Mouse (Mus musculus): ENCODE measurements around the gene Zfp874a.
"Not testable (repeated sequence)": the region's sequence is repeated elsewhere in the genome, so short reads cannot be mapped to it uniquely, and the experiment has no call there.

The Zfp874a gene

DNA sequence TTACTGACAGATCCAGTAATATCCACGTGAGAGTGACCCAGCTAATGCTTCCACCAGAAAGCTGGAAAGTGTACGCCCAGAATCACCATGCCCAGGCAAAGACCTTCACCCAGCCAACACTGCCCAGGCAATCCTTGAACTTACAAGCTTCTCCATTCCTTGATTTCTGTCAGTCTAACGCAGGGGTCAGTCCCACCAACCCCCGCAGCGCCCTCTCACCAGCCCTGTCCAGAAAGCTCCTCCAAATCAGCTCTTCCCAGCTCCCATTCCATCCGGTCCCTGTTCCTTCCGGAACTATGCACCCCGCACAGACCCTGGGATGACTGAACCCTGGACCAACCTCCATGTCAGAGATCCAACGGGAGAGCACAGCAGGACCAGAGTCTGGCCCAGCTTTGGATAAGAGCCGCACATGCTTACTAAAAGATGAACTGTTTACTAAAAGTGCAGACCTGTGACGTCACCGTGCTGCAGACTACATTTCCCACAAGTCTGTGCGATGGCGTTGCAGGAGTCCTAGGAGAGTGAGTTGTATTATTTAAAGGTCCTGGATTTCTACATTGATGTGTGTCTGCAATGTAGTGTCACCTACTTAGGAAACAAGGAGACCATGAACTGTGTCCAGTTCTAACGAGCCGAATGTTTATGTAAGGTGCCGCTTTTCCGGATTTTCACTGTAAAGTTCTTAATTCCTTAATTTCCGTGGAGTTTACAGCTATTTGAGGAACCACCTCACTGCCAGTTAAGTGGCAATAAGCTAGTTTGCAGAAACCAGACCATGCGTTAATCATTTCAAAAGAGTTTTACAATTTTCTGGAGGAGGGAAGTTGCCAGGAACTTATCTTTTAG is at the start of gene Zfp874a:
Gene Zfp874a, minus strand, starts transcription at position 453 of the 849 bp plus-strand sequence.
- DNase-seq = peak; percentile 90 to 93

DNA sequence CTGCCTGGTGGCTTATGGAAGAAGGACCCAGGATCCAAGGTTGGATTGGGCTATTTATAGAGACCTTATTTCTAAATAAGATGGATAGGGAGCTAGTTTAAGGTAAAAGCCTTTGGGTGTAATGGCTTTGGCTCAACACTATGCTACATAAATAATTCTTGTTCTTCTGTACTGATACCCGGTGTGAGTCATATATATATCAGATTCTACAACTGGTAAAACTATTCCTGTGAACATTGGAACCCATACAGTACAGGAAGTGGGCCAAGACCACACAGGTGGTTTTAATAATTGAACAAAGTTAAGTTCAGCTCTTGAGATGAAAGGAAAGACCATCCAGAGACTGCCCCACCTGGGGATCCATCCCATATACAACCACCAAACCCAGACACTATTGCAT is 49.5 kb upstream of the Zfp874a start:
- no peak for DNase-seq

DNA sequence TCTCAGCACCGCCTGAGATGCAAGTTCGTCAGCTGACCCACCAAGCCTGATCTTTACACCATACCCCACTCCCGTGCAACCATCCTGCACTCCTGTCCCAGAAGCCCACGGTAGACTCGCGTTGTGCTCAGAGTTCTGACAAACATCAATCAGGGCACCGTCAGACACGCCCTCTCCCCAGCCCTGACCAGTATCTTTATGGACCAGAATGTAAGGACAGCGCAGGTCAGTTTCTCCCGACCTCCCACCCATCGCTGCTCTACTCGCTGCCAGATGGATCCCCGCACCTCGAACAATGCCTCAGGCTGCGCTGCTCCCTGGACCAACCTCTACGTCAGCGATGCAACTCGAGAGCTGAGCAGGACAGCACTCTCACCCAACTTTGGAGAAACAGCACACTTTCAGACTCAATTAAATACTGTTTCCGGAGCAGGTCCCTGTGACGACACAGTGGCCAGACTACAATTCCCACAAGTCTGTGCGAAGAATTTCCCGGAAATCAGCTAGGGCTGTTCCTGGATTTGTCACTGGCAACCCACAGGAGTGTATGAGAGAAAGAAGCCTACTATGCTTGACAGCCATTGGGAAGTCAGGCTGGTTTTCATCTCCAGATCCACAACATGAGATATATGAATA is 48.8 kb upstream of the Zfp874a start, which contains the start of gene Zfp58:
Gene Zfp58, minus strand, starts transcription at position 472 of the 636 bp plus-strand sequence.
- peak; percentile 80 to 86 for DNase-seq

DNA sequence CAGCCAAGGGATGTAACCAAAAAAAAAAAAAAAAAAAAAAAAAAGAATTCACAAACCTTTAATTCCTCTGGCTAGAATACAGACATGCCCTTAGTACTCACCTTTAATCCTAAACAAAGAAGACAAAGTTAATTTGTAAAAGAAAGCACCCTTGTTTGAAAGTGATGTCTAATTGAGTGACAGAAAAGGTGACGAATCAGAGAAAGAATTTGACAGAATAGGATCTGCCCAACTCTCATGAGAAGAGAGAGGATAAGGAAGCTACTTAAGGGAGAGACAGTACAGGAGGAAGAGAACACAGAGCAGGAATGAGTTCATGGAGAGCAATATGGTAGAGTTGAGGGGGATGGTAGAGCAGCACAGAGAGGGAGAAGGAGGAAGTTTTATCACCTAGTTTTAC is 44.2 kb upstream of the Zfp874a start:
- no peak for DNase-seq

DNA sequence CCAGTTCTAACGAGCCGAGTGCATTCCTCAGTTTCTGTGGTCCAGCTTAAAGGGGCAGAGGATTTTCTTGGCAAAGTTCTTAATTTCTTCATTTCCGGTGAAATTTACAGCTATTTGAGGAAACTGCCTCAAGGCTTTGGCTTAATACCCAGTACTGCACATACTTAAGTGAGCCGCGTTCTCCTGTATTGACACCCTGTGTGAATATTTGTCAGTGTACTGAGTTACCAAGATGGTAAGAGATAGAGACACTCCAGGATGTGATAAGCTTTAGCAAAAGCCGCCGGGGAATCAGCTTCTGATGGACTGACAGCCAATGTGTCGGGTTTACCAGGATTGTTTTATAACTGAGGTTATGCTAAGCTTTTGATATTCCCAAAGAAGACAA is 33.0 kb upstream of the Zfp874a start:
- peak in 1 of 2 experiments; percentile 21 for DNase-seq

DNA sequence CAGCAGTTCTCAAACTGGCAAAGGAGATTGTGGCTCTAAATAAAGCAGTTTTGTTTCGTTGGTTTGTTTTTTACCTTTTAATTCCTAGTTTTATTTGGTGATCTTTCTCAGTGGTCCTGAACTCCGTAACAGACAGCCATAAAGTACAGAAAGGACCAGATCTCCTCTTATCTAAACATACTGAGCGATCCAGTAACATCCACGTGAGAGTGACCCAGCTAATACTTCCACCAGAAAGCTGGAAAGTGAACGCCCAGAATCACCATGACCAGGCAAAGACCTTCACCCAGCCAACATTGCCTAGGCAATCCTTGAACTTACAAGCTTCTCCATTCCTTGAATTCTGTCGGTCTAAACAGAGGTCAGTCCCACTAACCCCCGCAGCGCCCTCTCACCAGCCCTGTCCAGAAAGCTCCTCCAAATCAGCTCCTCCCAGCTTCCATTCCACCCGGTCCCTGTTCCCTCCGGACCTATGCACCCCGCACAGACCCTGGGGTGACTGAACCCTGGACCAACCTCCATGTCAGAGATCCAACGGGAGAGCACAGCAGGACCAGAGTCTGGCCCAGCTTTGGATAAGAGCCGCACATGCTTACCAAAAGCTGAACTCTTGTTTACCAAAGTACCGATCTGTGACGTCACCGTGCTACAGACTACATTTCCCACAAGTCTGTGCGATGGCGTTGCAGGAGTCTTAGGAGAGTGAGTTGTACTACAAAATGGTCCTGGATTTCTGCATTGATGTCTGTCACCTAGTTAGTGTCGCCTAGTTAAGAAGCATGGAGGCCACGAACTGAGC is 32.4 kb upstream of the Zfp874a start, which contains the start of gene Zfp874b:
Gene Zfp874b, minus strand, starts transcription at position 634 of the 799 bp plus-strand sequence.
- peak; percentile 88 to 90 for DNase-seq

DNA sequence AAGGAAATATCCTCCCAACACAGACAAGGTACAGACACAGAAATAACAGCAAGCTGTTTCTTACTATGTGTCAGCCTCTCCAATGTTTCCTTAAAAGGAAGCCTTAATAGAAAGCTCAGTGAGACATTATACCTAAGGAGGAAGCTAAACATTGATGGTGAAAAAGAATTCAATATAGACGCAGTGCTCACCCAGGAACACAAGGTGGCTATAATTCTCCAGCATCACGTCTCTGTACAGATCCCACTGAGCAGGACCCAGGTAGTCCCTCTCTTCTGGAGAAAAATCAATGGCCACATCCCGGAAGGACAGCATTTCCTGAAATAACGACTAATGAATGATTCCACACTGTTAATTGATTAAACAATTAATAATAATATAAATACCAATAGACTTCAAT is 30.1 kb upstream of the Zfp874a start:
- DNase-seq = no peak

DNA sequence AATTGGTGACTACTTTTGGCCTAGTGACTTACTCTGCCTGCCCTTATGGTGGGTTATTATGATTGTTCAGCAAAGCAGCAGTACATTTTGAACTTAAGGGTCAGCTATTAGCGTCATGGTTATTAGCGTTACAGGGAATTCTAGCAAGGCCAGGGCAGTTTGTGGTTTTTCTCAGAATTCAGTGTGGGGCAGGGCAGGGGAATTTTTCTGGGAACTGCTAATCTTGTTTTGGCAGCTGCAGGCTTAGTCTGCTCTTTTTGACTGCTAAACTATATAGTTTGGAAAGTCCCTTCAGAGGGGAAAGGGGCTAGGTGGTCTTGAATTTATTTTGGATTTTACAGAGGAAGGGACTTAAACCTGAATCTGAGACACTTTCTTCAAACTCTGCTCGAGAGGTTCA is 17.9 kb upstream of the Zfp874a start:
- no peak for DNase-seq

DNA sequence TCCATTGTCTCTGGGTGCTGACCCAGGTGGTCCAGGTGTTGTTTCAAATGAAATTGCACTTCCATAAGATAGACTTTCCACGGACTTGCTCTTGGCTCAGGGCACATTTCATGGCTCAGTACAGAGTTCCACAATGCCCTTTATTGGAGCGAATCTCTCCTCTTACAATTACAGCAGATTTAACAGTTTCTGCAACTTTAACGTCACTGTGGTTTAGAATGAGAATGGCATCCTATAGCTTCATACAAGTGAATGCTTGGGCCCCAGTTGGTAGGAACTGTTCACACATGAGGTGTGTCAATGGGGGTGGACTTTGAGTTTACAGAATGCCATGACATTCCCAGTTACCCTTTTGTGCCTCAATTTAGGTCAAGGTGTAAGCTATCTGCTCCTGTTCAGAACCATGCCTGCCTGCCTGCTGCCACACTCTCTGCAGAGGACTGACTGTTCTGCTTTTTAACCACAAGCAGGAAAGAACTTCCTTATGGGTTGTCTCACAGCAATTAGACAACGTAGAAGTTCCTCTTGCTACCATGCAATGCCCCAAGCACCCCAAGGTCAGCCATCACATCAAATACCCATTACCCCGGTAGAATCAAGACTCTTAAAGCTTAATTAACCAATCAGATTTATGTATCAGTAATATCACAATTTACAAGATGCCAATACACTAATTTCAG is 12.2 kb upstream of the Zfp874a start:
- not testable (repeated sequence) for DNase-seq

DNA sequence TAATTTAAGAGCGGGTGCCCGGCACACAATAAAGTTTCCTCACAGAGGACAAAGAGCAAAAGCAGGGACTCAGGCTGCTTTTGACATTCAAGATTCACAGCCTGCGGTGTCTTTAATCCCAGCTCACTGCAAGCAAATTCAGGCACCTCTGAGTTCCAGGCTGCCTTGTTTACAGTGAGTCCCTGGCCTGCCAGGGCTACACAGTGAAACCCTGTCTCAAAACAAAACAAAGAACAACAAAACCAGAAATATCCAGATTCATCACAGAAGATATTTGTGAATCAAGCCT is 541 bp upstream of the Zfp874a start:
- DNase-seq = peak in 1 of 2 experiments; percentile 14

DNA sequence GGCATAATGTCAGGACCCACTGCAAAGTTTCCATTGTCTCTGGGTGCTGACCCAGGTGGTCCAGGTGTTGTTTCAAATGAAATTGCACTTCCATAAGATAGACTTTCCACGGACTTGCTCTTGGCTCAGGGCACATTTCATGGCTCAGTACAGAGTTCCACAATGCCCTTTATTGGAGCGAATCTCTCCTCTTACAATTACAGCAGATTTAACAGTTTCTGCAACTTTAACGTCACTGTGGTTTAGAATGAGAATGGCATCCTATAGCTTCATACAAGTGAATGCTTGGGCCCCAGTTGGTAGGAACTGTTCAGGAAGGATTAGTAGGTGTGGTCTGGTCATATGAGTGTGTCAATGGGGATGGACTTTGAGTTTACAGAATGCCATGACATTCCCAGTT is 14.3 kb downstream of the Zfp874a start:
- not testable (repeated sequence) for DNase-seq

DNA sequence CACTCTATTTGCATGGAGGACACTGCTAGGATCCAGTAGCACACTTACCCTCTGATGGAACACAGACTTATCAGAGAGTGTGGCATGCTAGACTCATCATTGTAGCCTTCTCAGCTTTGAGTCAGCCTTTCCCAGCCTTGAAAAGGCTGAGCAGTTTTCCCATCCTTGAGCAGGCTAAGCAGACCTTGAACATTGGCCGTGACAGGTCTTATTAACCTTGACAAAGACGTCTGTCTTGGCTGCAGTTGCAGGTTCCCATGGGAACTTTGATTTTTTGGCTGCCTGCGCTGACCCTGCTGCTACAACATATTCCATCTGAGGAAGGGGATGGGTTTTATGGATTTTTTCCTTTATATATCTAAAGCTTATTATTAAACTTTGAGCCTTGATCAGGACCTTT is 23.3 kb downstream of the Zfp874a start:
- no peak for DNase-seq

DNA sequence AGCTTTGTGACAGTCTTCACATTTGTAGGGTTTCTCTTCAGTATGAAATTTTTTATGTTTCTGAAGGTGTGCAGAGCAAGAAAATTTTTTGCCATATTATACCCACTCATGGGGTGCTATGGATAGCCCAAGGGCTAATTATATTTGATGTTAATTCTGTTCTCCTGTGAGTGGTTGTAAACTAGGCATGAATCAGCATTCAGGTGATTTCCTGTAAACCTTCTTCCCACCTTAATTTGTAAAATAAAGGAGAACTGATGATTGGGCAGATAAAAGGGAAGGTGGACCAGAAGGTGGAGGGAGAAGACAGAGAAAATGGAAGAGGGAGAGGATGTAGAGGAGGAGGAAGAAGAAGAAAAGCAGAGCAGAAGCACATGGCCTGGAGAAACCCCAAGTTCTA is 25.7 kb downstream of the Zfp874a start:
- not testable (repeated sequence) for DNase-seq

DNA sequence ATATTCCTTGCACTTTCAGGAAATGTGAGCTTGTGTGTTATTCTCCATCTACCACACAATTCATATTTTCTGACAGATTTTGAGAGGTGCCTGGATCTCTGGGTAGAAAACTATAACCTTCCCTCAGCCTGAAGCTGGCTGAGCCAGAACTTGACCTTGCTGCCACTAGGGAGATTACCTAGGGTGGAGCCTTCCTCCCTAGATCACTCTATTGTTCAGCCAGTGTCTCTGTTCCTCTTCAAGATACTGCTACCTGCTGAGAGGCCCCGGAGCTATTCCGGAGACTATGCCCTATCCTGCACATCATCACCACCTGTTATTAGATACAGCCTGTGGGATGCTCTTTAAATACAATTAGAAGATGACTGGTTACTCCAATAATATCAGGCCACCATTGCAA is 28.9 kb downstream of the Zfp874a start:
- not testable (repeated sequence) for DNase-seq

DNA sequence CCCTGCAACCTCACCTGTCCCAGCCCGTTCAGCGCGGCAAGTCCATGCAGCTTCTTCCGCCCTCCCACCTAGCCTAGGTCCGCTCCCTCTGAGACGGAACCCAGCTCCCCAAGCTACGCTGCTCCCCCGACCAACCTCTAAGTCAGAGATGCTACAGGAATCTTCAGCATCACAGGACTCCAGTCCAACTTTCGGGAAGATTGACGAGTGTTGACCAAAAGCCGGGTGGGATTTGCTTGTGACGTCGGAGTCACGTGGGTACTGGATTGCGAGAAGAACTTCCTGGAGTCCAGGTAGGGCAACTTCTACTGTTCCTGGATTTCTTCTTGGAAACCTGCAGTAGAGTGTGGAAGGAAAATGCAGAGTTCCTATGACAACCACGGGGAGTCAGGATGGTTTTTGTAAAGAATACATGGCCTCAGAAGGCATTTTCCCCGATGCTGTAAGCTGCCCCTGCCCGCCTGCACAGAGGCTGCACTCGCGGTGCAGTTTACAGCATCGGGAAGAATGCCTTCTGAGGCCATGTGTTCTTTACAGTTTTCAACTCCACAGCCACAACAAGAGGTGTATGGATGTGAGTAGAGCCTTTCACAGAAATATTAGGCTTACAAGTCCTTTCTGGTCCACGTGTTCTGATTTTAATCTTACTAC is 30.1 kb downstream of the Zfp874a start, which contains the start of gene Zfp459:
Gene Zfp459, minus strand, starts transcription at position 212 of the 651 bp plus-strand sequence.
- peak; percentile 48 to 58 for DNase-seq

DNA sequence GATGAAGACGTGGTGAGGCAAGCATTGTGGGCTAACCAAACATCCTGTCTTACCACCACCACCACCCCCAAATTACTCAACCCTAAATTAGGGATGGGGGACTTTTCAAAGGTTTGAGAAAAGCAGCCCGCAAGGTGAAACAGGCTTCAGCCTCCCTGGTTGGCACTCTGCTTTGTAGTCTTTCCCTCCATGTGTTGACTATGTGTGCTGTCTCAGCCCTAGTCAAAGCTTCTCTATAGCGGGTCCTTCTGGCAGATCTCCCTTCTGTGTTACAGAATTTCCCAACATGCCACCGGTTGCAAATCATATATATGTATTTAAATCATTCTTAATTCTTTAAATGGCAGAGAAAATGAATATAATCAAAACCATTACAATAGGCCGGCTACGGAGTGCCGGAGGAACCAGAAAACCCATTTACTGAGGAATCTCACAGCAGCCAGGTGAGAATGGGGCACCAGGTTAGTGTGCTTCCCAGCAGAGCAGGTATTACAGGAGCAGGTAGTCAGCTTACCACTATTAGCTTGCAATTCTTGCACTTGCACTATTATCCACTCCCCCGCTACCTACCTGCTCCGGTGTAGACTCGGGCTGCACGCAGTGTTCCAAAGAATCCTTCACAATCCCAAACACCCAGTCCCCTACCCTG is 30.7 kb downstream of the Zfp874a start:
- DNase-seq = no peak

DNA sequence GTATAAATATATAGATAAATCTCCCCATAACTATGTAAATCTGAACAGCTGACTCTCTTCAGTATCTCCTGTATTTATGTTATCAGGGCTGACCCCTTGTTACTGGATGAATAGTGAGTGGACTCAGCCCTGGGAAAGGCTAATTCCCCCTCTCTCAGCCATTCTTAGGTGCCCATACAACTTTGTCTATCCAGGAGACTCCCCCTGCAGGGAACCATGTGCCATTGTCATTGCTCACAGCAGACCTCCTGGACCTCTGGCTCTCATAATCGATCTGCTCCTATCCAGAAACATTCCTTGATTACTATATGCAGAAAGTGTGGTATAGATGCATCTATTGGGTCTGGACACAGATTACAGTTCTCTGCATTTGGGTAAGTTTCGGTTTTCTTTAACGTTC is 34.6 kb downstream of the Zfp874a start:
- no peak for DNase-seq

DNA sequence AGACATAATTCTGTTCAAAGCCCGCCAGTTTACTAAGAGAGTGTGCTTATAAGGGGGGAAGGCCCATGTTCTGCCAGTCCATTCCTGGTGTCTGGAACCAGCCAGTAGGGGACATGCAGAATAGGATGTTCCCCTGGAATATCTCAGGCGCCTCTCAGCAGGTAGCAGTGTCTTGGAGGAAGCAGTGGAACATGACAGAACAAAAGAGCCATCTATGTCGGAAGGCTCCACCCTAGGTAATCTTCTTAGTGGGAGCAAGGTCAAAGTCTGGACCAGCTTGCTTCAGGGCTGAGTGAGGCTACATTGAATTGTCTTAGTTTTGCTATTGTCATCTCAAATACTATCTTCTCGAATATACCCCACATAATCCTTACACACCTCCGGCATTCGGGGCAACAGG is 35.7 kb downstream of the Zfp874a start:
- DNase-seq = no peak

DNA sequence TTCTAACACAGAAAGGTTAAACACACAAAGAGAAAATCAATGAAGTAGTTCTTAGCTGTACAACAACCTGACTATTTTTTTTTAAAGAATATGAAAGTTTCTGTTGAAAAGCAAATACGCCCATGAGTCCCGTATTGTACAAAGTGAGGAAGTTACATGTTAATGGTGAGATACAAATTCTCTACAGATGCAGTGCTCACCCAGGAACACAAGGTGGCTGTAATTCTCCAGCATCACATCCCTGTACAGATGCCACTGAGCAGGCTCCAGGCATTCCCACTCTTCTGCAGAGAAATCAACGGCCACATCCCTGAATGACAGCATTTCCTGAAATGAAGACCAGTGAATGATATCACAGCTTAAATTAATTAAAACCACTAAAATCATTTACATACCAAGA is 37.8 kb downstream of the Zfp874a start:
- DNase-seq = not testable (repeated sequence)

DNA sequence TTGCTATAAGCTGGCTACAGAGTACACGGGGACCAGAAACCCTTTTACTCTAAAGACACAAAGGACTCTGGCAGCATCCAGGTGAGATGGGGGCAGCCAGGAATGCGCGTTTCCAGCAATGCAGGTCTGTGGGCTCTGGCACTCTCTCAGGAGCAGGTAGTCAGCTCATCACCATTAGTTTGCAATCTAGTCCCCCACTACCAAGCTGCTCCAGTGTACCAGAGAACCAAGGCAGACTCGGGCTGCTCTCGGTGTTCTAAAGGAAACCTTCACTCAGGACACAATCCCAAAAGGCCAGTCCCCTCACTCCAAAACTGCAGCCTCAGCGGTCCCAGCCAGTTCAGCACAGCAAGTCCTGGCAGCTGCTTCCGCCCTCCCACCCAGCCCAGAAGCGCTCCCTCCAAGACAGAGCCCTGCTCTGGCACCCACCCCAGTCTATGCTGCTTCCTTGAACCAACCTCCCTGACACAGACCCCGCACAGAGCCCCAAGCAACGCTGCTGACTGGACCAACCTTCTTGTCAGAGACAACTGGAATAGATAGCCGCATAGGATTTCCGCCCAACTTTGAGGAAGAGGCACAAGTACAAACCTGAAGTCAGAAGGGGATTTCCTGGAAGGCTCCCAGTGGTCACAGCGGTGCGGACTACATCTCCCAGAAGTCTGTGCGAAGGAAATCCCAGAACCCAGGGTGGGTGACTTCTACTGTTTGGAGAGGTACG is 52.1 kb downstream of the Zfp874a start, which contains the start of gene Zfp429:
Gene Zfp429, minus strand, starts transcription at position 637 of the 721 bp plus-strand sequence.
- DNase-seq = peak; percentile 67 to 75

DNA sequence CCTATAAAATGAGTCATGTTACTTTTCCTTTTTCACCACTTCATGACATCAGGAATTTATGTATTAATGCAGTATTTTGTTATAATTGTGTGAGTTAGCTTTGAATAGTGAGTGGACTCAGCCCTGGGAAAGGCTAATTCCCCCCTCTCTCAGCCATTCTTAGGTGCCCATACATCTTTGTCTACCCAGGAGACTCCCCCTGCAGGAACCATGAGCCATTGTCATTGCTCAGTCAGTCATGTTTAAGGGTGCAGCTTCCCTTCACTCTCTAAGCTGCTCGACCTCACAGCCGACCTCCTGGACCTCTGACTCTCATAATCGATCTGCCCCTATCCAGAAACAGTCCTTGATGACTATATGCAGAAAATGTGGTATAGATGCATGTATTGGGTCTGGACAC is 75.2 kb downstream of the Zfp874a start:
- not testable (repeated sequence) for DNase-seq

Measured in cerebellum, postnatal 25 days (tissue).